Mouse (Mus musculus): ENCODE data around the gene Rps7. TPM values are rescaled to one million over a fixed set of nuclear protein-coding genes. Genes with fewer than 3 reads are reported as not detected.

Gene Rps7
- polyA plus RNA-seq (2012; ENCODE audit: insufficient read depth, insufficient read length, low replicate concordance, missing spikeins) = not detected in 2 replicates

- Histone ChIP-seq H3K4me1 (ENCODE audit: control insufficient read depth, insufficient read depth, low read length) (peaks cover 10% of the 10 kb centered on the region), H3K27ac (ENCODE audit: insufficient read depth, low read depth, low read length) (peak within 1 kb of the TSS; percentile 49), H3K4me3 (ENCODE audit: insufficient read depth, low read depth, low read length) (peak within 1 kb of the TSS; percentile 89)
- no peak for TF ChIP-seq CTCF (IDR thresholded peaks at IDR 0.05; ENCODE audit: insufficient read depth, low read depth, low read length)
- peak; percentile 81 for TF ChIP-seq POLR2A (IDR thresholded peaks at IDR 0.05; ENCODE audit: insufficient read depth, low read depth, low read length)
- 5% methylated on average over 69 of the region's 69 CpGs for WGBS
Observed at GRCm38 (mm10) chr12:28635535-28636476, at the start of gene Rps7. Gene Rps7 (minus strand): TSS chr12:28635953.

GRCm38 (mm10) chr12:28684674-28685073 is 48.9 kb upstream of the Rps7 start:
- TF ChIP-seq POLR2A (IDR thresholded peaks at IDR 0.05; ENCODE audit: insufficient read depth, low read depth, low read length) = no peak
- TF ChIP-seq CTCF (IDR thresholded peaks at IDR 0.05; ENCODE audit: insufficient read depth, low read depth, low read length) = no peak
- Histone ChIP-seq H3K27ac (ENCODE audit: insufficient read depth, low read depth, low read length) (no peak overlapping the region), H3K4me3 (ENCODE audit: insufficient read depth, low read depth, low read length) (no peak overlapping the region), H3K4me1 (ENCODE audit: control insufficient read depth, insufficient read depth, low read length) (0 out of 2 replicates have a peak, but pooled peaks cover 2% of the 10 kb centered on the region)
- WGBS = 52% methylated on average over 1 of the region's 1 CpGs

GRCm38 (mm10) chr12:28675925-28676209 is 40.1 kb upstream of the Rps7 start:
- no peak for TF ChIP-seq CTCF (IDR thresholded peaks at IDR 0.05; ENCODE audit: insufficient read depth, low read depth, low read length)
- no peak for TF ChIP-seq POLR2A (IDR thresholded peaks at IDR 0.05; ENCODE audit: insufficient read depth, low read depth, low read length)
- Histone ChIP-seq H3K27ac (ENCODE audit: insufficient read depth, low read depth, low read length) (peak overlapping the region; percentile 96), H3K4me3 (ENCODE audit: insufficient read depth, low read depth, low read length) (peak overlapping the region; percentile 83), H3K4me1 (ENCODE audit: control insufficient read depth, insufficient read depth, low read length) (peaks cover 7% of the 10 kb centered on the region)
- 66% methylated on average over 5 of the region's 5 CpGs for WGBS

DNA sequence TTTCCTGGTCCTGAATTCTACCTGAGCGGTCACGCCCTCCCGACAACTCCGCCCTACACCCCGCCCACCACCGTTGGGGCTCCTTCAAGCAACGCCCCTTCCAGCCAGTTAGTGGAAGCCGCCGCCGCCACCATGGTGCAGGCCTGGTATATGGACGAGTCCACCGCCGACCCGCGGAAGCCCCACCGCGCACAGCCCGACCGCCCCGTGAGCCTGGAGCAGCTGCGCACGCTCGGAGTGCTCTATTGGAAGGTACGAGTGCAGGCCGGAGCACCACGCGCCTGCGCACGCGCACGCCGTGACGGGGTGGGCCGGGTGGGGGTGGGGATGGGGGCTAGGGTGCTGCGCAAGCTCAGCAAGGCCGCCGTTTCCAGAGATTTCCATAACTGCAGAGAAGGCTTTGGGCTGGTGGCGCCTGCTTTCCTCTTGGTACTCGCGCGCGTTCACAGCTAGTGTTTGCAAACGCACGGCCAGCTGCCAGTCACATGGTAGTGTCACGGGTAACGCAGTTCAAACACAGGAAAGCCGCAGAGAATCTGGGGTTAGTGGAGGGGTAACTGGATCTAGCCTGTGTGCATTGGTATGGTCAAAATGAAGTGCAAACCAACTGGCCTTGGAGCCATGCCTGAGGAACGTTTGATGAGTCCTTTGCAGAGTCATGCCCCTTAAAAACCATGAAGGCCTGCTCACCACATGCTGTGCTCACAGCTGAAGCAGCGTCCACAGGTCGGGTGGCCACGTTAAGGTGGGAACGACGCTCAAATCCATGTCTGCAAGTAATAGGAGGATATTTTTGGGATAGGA is 39.6 kb upstream of the Rps7 start, which contains the start of gene Adi1:
Gene Adi1 (plus strand): TSS at position 111 of the 804 bp plus-strand sequence.
- TF ChIP-seq CTCF (IDR thresholded peaks at IDR 0.05; ENCODE audit: insufficient read depth, low read depth, low read length) (no peak), POLR2A (IDR thresholded peaks at IDR 0.05; ENCODE audit: insufficient read depth, low read depth, low read length) (peak; percentile 87)
- H3K27ac ChIP-seq (ENCODE audit: insufficient read depth, low read depth, low read length) = peak within 1 kb of the TSS; percentile 96
- peaks cover 7% of the 10 kb centered on the region for H3K4me1 ChIP-seq (ENCODE audit: control insufficient read depth, insufficient read depth, low read length)
- WGBS = 3% methylated on average over 53 of the region's 53 CpGs
- peak within 1 kb of the TSS; percentile 83 for H3K4me3 ChIP-seq (ENCODE audit: insufficient read depth, low read depth, low read length)

DNA sequence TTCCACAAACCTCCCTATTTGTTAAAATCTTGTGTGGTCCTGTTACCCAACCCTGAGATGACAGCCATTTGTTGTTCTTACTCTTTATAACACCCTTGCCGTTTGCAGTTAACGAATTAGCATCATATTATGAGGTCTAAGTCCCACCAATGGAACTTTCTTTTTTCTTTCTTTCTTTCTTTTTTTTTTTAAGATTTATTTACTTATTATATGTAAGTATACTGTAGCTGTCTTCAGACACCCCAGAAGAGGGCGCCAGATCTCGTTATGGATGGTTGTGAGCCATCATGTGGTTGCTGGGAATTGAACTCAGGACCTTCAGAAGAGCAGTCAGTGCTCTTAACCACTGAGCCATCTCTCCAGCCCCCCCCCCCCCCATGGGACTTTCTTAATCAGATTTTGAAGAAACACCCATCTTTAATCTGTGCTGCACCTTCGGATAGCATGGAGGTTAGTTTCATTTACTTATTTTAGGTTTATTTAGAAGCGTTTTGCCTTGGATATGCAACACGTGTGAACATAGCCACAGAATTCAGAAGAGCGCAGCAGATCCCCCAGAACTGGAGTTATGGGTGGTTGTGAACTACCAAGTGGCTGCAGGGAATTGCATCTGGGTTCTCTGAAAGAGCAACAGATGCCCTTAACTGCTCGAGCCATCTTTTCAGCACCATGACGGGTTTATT is 38.4 kb upstream of the Rps7 start:
- no peak overlapping the region for H3K4me3 ChIP-seq (ENCODE audit: insufficient read depth, low read depth, low read length)
- 84% methylated on average over 10 of the region's 10 CpGs for WGBS
- H3K27ac ChIP-seq (ENCODE audit: insufficient read depth, low read depth, low read length) = no peak overlapping the region
- H3K4me1 ChIP-seq (ENCODE audit: control insufficient read depth, insufficient read depth, low read length) = peaks cover 7% of the 10 kb centered on the region
- no peak for TF ChIP-seq POLR2A (IDR thresholded peaks at IDR 0.05; ENCODE audit: insufficient read depth, low read depth, low read length)
- TF ChIP-seq CTCF (IDR thresholded peaks at IDR 0.05; ENCODE audit: insufficient read depth, low read depth, low read length) = no peak

DNA sequence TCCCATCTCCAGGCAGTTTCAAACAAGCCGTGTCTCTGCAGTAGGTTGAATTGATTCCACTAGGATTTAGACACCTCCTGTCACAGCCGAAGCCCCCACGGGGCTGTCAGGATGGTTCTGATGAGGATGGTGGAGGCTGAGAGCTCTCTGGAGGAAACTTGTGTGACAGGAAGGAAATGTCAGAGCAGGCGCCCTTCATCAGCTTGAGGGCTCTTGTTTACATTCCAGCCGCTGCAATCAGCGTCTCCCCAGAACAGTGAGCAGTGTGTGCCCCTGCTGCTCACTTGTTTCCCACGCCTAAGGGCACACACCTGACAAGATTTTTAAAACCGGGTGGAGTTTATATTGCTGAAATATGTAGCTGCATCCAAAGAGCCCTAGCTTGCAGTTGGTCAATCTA is 31.5 kb upstream of the Rps7 start:
- Histone ChIP-seq H3K4me3 (ENCODE audit: insufficient read depth, low read depth, low read length) (no peak overlapping the region), H3K27ac (ENCODE audit: insufficient read depth, low read depth, low read length) (no peak overlapping the region), H3K4me1 (ENCODE audit: control insufficient read depth, insufficient read depth, low read length) (no peaks in the 10 kb centered on the region)
- 61% methylated on average over 8 of the region's 8 CpGs for WGBS
- TF ChIP-seq CTCF (IDR thresholded peaks at IDR 0.05; ENCODE audit: insufficient read depth, low read depth, low read length) = no peak
- TF ChIP-seq POLR2A (IDR thresholded peaks at IDR 0.05; ENCODE audit: insufficient read depth, low read depth, low read length) = no peak

DNA sequence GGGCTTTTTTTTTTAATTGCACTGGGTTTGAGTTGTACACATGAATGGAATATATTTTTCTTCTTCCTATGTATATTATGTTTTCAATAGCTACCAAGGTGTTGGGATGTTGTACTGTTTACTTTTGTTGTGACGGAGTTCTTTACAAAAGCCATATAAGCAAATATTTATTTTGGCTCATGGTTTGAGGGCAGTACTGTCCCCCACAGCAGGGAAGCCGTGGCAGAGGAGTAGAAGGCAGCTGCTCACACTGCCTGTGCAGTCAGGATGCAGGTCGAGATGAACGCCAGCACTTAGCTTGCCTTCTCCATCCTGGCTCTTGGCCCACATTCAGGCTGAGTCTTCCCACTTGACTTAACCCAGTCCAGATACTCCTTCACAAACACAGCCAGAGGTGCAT is 31.0 kb upstream of the Rps7 start:
- WGBS = 68% methylated on average over 4 of the region's 4 CpGs
- TF ChIP-seq CTCF (IDR thresholded peaks at IDR 0.05; ENCODE audit: insufficient read depth, low read depth, low read length) (no peak), POLR2A (IDR thresholded peaks at IDR 0.05; ENCODE audit: insufficient read depth, low read depth, low read length) (no peak)
- no peaks in the 10 kb centered on the region for H3K4me1 ChIP-seq (ENCODE audit: control insufficient read depth, insufficient read depth, low read length)
- H3K27ac ChIP-seq (ENCODE audit: insufficient read depth, low read depth, low read length) = no peak overlapping the region
- H3K4me3 ChIP-seq (ENCODE audit: insufficient read depth, low read depth, low read length) = no peak overlapping the region

- 83% methylated on average over 4 of the region's 4 CpGs for WGBS
- Histone ChIP-seq H3K4me1 (ENCODE audit: control insufficient read depth, insufficient read depth, low read length) (no peaks in the 10 kb centered on the region), H3K27ac (ENCODE audit: insufficient read depth, low read depth, low read length) (no peak overlapping the region), H3K4me3 (ENCODE audit: insufficient read depth, low read depth, low read length) (no peak overlapping the region)
- no peak for TF ChIP-seq CTCF (IDR thresholded peaks at IDR 0.05; ENCODE audit: insufficient read depth, low read depth, low read length)
- TF ChIP-seq POLR2A (IDR thresholded peaks at IDR 0.05; ENCODE audit: insufficient read depth, low read depth, low read length) = no peak
Observed at GRCm38 (mm10) chr12:28662628-28663027, 26.9 kb upstream of the Rps7 start.

Measured in olfactory bulb, adult 2 months (tissue).